Mouse (Mus musculus) bone marrow, adult 2 months (tissue): ENCODE measurements around the gene Decr2. TPM values are rescaled to one million over a fixed set of nuclear protein-coding genes. Genes with fewer than 3 reads are reported as not detected.

Experiments used
- H3K27ac ChIP-seq: fragments of 200-500 bp; 2 replicates; pipeline ENCODE4 v1.5.1; 2012; ENCODE audit warnings: low read depth, mild to moderate bottlenecking, control low read depth, inconsistent platforms, low read length; ENCODE audit not compliant: control insufficient read depth, poor library complexity, insufficient read depth
- H3K4me1 ChIP-seq: fragments of 200-500 bp; 2 replicates; pipeline ENCODE4 v1.6.1; 2011; ENCODE audit warnings: low read length; ENCODE audit not compliant: control insufficient read depth, insufficient read depth
- H3K4me3 ChIP-seq: fragments of 200-500 bp; replicated peaks from 2 replicates; pipeline ENCODE3; 2011; ENCODE audit warnings: mild to moderate bottlenecking, low read depth, low read length, control low read depth; ENCODE audit not compliant: control insufficient read depth
- CTCF ChIP-seq: fragments of 200-500 bp; IDR thresholded peaks from 2 replicates; pipeline ENCODE4 v1.5.1; 2011; ENCODE audit warnings: low read length, control low read depth; ENCODE audit not compliant: control insufficient read depth, insufficient read depth
- POLR2A ChIP-seq: fragments of 200-500 bp; IDR thresholded peaks from 2 replicates; pipeline ENCODE4 v1.6.1; 2011; ENCODE audit warnings: low read depth, mild to moderate bottlenecking, control low read depth, low read length, borderline replicate concordance; ENCODE audit not compliant: control insufficient read depth
- WGBS: fragments of 180-500 bp; shearing (Covaris S2); methylation state at CpG from one replicate; pipeline ENCODE4 v1.1.7; 2018; 5-methylcytosine and 5-hydroxymethylcytosine counted together
- polyA plus RNA-seq: library from polyadenylated mRNA; stranded (reverse); fragments of >200 nt; gene quantifications from 2 replicates; pipeline ENCODE4 v1.2.4, GENCODE M21; 2011; ENCODE audit warnings: low replicate concordance; ENCODE audit not compliant: missing spikeins, insufficient read depth, insufficient read length

The Decr2 gene
- polyA plus RNA-seq, 1 experiment = 5.6 TPM

DNA sequence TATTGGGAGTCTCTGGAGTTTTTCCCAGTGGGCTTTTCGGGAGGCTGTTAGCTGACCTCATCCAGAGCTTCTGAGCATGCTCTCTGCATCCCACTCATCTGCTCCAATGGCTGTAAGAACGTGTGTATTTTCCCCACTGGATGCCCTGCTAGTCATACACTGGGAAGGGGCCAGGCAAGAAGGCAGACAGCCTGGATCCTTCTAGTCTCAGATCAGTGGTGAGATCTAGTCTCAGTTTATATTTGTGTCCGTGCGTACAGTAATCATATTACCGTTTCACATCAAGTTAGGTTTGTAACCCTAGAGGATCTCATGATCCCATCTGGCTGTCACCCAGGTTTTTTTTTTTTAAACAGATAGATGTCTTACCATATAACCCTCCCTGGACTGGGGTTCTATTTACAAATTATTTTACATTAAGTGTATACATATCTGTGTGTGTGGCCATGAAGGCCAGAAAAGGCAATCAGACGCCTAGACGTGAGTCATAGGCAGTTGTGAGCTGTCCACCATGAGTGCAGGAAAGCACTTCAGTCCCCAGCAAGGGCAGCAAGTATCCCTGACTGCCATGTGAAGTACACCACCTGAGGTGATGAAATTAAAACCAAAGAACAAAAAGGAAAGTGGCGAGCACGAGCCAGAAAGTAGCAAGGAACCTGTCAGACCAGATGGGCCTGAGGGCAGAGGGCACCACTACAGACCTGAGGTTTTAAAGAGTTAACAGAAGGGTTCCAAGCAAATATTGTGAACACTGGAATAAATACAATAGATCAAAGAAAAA, 32.2 kb downstream of the Decr2 start:
- H3K4me1 ChIP-seq = no peaks in the 10 kb centered on the region; the same call in 1 of the 2 replicates
- H3K27ac ChIP-seq = no peak overlapping the region
- no peak overlapping the region for H3K4me3 ChIP-seq
- TF ChIP-seq POLR2A (no peak), CTCF (no peak)
- 82% methylated on average over 9 of the region's 9 CpGs for WGBS

DNA sequence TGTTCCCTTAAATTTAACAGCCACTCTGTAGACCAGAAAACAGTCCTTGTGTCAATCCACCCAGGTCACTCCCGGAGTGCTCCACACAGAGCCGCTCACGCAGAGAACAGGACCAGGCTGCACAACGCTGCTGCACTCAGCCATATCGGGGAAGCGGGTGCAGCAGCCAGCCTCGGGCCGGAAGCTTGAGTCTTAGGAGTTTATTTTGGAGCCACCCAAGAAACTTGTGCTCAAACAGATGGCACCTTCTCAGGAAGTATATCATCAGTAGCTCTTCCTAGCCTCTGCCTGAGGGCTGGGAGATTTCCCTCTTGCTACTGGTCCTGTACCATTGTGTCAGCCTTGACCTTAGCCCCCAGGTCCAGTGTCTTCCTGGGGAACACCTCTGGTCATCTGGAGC, 32.9 kb downstream of the Decr2 start:
- Histone ChIP-seq H3K4me3 (no peak overlapping the region), H3K4me1 (no peaks in the 10 kb centered on the region; the same call in 1 of the 2 replicates), H3K27ac (no peak overlapping the region)
- no peak for TF ChIP-seq POLR2A
- TF ChIP-seq CTCF = no peak
- WGBS = 89% methylated on average over 8 of the region's 8 CpGs

GRCm38 (mm10) chr17:26055164-26055563, 35.0 kb downstream of the Decr2 start:
- H3K27ac ChIP-seq = no peak overlapping the region
- WGBS = 86% methylated on average over 6 of the region's 6 CpGs

DNA sequence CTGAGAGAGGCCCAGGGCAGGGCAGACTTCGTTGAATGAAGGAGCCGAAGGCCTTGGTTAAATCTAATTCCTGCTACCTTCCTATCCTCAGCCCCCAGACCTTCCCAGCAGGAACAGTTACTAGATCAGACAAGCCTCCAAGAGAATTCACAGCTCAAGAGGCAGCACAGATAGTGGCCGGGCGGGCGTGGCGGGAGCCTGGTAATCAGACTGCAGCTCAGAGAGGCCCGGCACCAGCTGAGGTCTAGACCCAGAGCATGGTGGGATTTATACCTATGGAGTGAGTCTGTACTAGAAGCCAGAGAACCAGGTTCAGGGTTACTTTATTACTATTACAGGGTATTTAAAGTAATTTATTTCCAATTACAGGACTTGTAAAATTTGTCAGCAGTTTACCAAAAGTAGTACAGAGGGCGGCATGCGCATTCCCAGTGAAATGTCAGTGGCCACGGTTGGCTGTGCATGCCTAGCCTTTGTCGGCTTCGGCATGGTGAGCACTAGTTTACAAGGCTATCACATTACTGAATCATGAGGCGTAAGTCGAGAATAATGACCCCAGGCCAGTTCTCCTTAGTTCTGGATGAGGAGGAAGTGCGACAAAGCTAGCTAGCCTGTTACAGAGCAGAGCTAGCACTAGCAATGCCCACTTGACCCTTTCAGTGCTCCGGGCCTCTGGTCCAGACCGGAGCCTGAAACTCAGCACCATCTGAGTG, 35.8 kb downstream of the Decr2 start:
- H3K27ac ChIP-seq = no peak overlapping the region
- 80% methylated on average over 17 of the region's 17 CpGs for WGBS
- no peak overlapping the region for H3K4me3 ChIP-seq
- no peak for TF ChIP-seq POLR2A
- no peak for TF ChIP-seq CTCF
- H3K4me1 ChIP-seq = no peaks in the 10 kb centered on the region; the same call in 1 of the 2 replicates

More at GRCm38 (mm10) chr17:26055164-26055563, 35.0 kb downstream of the Decr2 start:
- Histone ChIP-seq H3K4me3 (no peak overlapping the region), H3K4me1 (no peaks in the 10 kb centered on the region; the same call in 1 of the 2 replicates)
- TF ChIP-seq CTCF (no peak), POLR2A (no peak)

- Histone ChIP-seq H3K27ac (no peak overlapping the region), H3K4me1 (no peaks in the 10 kb centered on the region; the same call in 1 of the 2 replicates), H3K4me3 (no peak overlapping the region)
- TF ChIP-seq POLR2A (no peak), CTCF (no peak)
- WGBS = 71% methylated on average over 4 of the region's 4 CpGs
Observed at GRCm38 (mm10) chr17:26052706-26053105, 37.4 kb downstream of the Decr2 start.

- 87% methylated on average over 4 of the region's 4 CpGs for WGBS
- Histone ChIP-seq H3K4me1 (no peaks in the 10 kb centered on the region; the same call in 1 of the 2 replicates), H3K27ac (no peak overlapping the region), H3K4me3 (no peak overlapping the region)
- TF ChIP-seq CTCF (no peak), POLR2A (no peak)
Observed at GRCm38 (mm10) chr17:26052074-26052473, 38.1 kb downstream of the Decr2 start.

- H3K27ac ChIP-seq = no peak overlapping the region
- no peak for TF ChIP-seq CTCF
- TF ChIP-seq POLR2A = no peak
- H3K4me3 ChIP-seq = no peak overlapping the region
- 76% methylated on average over 8 of the region's 8 CpGs for WGBS
- no peaks in the 10 kb centered on the region for H3K4me1 ChIP-seq
Observed at GRCm38 (mm10) chr17:26048118-26048517, 42.0 kb downstream of the Decr2 start.

DNA sequence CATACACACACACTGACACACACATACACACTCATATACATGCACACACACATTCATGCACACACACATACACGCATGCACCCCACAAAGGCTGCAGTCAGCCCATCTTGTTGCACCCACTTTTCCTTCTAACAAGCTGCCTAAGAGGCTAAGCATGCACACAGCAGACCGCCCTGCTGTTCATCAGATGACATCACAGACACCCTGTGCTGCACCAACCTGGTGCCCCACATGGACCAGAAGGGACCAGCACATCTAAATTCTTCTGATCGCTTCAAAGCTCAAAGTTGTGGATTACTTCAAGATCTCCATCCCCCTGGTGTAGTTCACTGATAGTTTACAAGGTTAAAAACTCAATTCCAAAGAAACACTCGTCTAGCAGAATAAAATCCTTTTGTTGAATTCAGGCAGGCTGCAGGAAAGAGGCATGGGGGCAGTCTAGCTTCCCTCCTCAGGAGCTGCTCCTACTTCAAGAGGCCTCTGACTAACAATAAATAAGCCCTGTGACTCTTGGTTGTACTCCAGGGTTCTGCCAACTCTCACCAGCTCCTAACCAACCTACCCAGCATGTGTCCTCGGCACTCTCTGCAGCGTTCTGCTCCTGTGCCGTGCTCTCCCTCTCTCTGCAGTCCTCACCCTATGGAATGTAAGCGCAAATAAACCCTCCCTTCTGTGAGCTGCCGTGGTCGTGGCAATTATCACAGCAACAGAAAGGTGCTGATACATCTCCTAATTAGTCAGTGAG, 43.7 kb downstream of the Decr2 start:
- Histone ChIP-seq H3K4me3 (no peak overlapping the region), H3K27ac (no peak overlapping the region), H3K4me1 (no peaks in the 10 kb centered on the region)
- TF ChIP-seq POLR2A = no peak
- no peak for TF ChIP-seq CTCF
- WGBS = 76% methylated on average over 10 of the region's 10 CpGs
